Mouse (Mus musculus): ENCODE data around the gene Xpr1. TPM values are rescaled to one million over a fixed set of nuclear protein-coding genes. Genes with fewer than 3 reads are reported as not detected.

Xpr1 gene
- total RNA-seq, 4 experiments from 2014 or later: 54.1 to 93.4 (median 70.7) TPM

- DNase-seq (ENCODE audit: low spot score in 2 of 2): no peak
Observed at GRCm38 (mm10) chr1:155253126-155253525, 164.1 kb downstream of the Xpr1 start.

GRCm38 (mm10) chr1:155252631-155253121 is 164.5 kb downstream of the Xpr1 start:
- DNase-seq (ENCODE audit: low spot score in 2 of 2): no peak

GRCm38 (mm10) chr1:155251596-155251995 is 165.6 kb downstream of the Xpr1 start:
- no peak for DNase-seq (ENCODE audit: low spot score in 2 of 2)

GRCm38 (mm10) chr1:155250531-155251135 is 166.6 kb downstream of the Xpr1 start:
- DNase-seq (ENCODE audit: low spot score in 2 of 2): no peak

GRCm38 (mm10) chr1:155249896-155250295 is 167.3 kb downstream of the Xpr1 start:
- no peak for DNase-seq (ENCODE audit: low spot score in 2 of 2)

- no peak for DNase-seq (ENCODE audit: low spot score in 2 of 2)
Observed at GRCm38 (mm10) chr1:155248041-155248440, 169.2 kb downstream of the Xpr1 start.

- DNase-seq (ENCODE audit: low spot score in 2 of 2): no peak
Observed at GRCm38 (mm10) chr1:155247441-155247840, 169.8 kb downstream of the Xpr1 start.

GRCm38 (mm10) chr1:155245516-155245915 is 171.7 kb downstream of the Xpr1 start:
- DNase-seq (ENCODE audit: low spot score in 2 of 2): no peak

- no peak for DNase-seq (ENCODE audit: low spot score in 2 of 2)
Observed at GRCm38 (mm10) chr1:155244771-155245211, 172.4 kb downstream of the Xpr1 start.

GRCm38 (mm10) chr1:155243797-155244770 is 173.1 kb downstream of the Xpr1 start, which contains the start of gene BC034090:
BC034090 (minus strand) TSS chr1:155244444.
- DNase-seq (ENCODE audit: low spot score in 2 of 2): peak; percentile 32 to 39

- DNase-seq (ENCODE audit: low spot score in 2 of 2): no peak
Observed at GRCm38 (mm10) chr1:155242488-155242745, 174.8 kb downstream of the Xpr1 start.

- DNase-seq (ENCODE audit: low spot score in 2 of 2): no peak
Observed at GRCm38 (mm10) chr1:155241701-155242487, 175.3 kb downstream of the Xpr1 start.

GRCm38 (mm10) chr1:155239962-155240717 is 177.1 kb downstream of the Xpr1 start:
- peak in 1 of 2 experiments; percentile 35 for DNase-seq (ENCODE audit: low spot score in 2 of 2)

- DNase-seq (ENCODE audit: low spot score in 2 of 2): no peak
Observed at GRCm38 (mm10) chr1:155239169-155239568, 178.0 kb downstream of the Xpr1 start.

GRCm38 (mm10) chr1:155238126-155238525 is 179.1 kb downstream of the Xpr1 start:
- no peak for DNase-seq (ENCODE audit: low spot score in 2 of 2)

- no peak for DNase-seq (ENCODE audit: low spot score in 2 of 2)
Observed at GRCm38 (mm10) chr1:155237390-155237789, 179.8 kb downstream of the Xpr1 start.

GRCm38 (mm10) chr1:155236306-155237024 is 180.8 kb downstream of the Xpr1 start:
- DNase-seq (ENCODE audit: low spot score in 2 of 2): no peak

GRCm38 (mm10) chr1:155235641-155236040 is 181.6 kb downstream of the Xpr1 start:
- DNase-seq (ENCODE audit: low spot score in 2 of 2): no peak

- DNase-seq (ENCODE audit: low spot score in 2 of 2): peak; percentile 66 to 83
Observed at GRCm38 (mm10) chr1:155233931-155234607, 183.1 kb downstream of the Xpr1 start.

- no peak for DNase-seq (ENCODE audit: low spot score in 2 of 2)
Observed at GRCm38 (mm10) chr1:155233378-155233777, 183.8 kb downstream of the Xpr1 start.
